Mouse (Mus musculus) frontal cortex, adult (tissue): ENCODE results near the gene Gpr179.
"Not testable (repeated sequence)": the region's sequence is repeated elsewhere in the genome, so short reads cannot be mapped to it uniquely, and the experiment has no call there.

Experiments used
- ATAC-seq: cut with Nextera tagmentation; 2 replicates; pipeline ENCODE4 v1.9.2; 2017; ENCODE audit warnings: mild to moderate bottlenecking, moderate library complexity, mixed read lengths; ENCODE audit not compliant: low TSS enrichment

The Gpr179 gene

DNA sequence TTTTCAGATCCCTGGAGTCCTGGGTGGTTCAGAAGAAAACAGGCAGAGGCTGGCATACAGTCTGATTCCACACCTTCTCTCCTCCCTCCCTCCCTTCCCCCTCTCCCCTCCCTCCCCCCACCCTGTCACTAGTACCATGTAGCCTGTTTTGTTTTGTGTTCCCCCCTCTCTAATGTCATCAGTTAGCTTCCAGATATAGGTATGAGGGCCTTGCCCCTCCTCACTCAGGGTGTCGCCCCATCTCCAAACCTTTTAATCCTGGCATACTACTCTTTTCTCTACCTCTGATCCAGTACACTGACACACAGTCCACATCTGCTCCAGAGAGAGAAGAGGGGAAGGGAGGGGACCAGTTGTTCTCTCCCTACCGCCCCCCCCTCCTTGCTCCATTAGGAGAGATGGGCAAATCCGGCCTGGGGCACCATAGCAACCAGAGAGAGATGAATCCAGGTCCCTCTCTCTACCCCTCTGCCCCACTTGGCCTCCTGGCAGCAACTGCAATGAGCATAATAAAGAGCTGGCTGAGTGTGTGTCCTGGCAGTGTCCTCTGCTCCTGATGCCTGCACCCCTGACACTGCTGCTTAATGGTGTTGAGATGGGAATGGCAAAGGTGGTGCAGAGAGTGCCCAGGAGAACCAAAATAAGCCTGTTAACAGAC, at the start of gene Gpr179:
Gene Gpr179, minus strand, starts transcription at position 51 of the 658 bp plus-strand sequence.
- no peak for ATAC-seq

DNA sequence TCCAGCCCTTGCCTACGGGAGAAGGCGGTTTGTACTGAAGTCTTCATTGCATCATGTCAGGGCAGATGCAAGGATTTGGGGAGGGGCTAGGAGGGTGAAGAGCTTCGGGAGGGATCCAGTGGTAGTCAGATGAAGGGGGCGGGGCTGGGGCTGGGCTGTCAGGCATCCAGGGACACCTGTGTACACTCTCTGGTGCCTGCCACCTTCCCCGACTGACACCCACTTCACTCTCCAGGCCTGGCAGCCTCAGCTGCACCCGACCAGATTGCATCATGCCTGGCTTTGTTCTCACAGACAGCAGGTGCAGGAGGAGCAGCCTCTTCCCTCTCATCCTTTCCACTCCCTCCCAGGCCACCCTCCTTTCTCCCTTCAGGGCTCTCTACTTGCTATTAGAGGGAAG, 49.2 kb upstream of the Gpr179 start:
- peak; percentile 69 for ATAC-seq

DNA sequence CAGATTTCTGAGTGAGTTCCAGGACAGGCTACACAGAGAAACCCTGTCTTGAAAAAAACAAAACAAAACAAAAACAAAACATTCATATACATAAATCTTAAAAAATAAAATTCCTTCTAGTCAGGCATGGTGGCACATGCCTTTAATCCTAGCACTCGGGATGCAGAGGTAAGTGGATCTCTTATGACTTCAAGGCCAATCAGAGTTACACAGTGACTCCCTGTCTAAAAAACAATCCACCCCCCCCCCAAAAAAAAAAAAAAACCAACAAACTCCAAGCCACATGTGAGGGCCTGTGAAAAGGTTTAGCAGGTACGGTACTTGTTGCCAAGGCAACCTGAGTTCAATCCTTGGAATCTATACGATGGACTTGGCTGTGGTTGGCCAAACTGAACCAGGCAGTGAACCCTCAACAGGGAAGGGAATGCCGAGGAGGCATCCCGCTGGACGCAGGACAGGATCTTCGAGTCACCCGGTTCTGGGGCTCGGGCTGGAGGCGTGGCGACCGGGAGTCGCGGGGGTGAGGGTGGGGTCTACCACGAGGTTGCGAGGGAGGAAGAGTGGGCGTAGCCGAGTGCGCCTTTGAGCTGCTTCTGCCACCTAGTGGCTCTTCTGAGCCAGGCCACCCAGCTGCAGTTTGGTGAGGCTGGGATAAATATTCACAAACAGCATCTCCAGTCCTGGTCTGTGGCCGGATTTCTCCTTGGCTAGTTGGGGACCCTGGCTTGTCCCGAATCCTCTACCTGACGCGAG, 48.3 kb upstream of the Gpr179 start:
- peak; percentile 17; the same call in 1 of the 2 replicates for ATAC-seq

DNA sequence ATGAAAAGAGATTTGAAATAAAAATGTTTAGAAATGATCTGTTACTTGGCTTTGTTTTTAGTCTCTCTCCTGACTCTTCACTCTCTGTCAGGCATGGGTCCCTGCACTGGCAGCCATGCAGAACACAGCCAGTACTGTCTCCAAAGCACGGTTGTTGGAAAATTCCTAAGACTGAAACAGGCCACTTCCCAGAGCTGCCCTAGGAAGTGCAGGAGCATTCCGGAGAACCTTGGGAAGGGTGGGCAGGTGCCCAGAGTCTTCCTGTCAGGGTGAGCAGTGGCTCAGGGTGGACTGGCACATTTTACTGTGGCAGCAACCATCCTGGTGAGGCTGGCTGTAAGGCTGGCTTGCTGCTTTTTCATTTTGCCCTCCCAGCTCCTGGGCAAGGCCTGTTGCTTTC, 46.6 kb upstream of the Gpr179 start:
- ATAC-seq: no peak

DNA sequence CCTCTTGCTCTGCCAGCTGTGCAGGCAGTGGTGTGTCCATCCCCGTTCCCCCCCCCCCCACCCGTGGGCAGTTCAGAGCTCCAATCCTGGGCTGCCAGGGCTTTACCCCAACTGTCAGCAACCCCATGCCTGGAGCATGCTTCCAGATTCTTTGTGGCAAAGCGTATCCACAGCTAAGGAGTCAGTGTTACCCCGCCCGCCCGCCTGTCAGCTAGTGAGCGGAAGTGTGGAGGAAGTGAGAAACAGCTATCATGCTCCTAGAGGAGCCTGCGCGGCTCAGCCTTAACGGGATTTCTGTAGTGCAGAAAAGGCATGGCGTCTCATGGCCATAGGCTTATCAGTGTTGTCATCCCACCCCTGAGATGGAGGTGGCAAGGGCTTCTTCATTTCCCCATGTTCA, 42.3 kb upstream of the Gpr179 start:
- ATAC-seq: peak; percentile 91

DNA sequence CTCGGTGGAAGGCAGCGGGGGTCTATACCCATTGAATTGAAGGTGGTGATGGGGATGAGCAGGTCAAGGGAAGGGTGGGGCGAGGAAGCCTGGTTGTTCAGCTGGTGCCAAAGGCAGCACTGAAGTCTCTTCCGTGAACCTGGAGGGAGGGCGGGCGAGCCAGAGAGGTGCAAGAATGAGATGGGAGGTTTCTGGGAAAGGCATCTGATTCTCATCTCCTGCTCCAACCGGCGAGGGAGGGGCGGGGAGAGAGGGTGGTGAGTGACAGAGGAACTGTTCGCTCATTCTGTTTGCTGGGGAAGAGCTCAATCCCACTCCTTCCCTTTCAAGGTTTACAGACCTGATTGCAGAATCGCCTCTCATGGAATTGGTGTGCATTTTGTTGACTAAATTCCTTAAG, 41.8 kb upstream of the Gpr179 start:
- peak; percentile 51; the same call in 1 of the 2 replicates for ATAC-seq

DNA sequence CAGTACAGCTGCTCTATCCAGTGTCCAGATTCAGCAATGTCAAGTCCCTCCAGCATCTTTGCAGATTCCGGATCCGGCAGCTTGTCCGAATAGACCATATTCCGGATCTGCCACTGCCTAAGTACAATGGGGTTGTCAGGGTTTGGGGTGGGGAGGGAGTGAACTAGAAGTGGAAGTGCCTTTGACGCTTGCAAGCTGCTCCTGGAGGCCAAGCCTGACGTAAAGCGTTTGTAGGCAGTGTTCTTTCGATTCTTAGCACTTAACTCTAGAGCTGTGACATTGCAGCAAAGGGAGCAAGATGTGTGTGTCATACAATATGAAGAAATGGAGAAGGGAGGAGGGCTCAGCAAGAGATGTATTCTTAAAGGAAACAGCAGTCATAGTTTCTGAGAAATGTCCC, 37.2 kb upstream of the Gpr179 start:
- ATAC-seq: peak; percentile 54; the same call in 1 of the 2 replicates

DNA sequence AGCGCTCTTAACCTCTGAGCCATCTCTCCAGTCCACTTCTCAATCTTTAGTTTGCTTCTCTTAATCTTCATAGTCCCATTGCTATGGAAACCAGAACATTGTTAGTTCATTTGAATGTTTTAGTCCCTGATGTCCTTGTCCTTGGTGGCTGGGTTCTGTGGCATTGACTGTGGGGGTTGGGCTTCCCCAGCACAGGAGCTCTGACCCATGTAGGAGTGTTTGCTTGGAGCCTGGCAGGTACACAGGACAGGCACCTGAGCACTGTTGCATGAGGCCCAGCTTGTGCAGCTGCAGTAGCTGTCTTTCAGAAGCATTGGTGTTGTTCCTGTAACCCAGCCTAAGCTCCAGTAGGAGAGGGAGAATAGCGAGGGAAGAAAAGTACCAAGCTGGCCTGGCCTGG, 35.9 kb upstream of the Gpr179 start:
- no peak for ATAC-seq

DNA sequence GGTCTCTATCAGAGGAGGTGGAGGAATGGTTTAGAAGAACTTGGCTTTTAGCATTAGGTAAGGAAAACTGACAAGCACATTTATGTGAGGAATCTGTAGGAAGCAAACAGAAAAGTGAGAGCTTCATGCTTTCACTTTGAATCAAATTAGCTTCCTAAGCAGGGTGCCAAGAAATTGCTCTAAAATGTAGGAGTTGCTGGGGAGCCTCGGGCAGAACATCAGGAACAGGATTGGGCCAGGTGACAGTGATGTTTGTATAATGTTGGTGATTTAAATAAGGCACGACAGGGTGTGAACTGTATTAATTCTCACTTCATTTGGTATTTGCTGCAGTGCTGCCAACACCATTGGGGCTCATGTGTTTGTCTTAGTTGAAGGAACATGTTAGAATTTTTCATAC, 31.9 kb upstream of the Gpr179 start:
- peak; percentile 83 for ATAC-seq

DNA sequence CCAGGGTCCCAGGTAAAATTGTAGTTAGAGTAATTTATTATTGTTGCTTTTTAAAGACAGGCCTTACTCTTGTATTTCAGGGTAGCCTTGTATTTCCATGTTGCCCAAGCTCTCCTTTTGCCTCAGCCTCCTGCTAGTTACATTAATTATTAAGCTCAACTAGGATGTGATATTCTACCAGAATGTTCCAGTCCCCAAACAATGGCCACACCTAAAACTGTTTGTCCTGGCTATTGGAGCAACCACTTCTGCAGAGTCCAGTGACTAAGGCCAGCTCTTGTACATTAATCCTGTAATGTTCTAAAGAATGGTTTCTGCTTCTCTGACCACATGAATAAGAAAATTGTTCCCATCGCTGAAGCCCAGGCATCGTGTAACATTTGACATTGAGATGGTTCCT, 31.1 kb upstream of the Gpr179 start:
- ATAC-seq: no peak

DNA sequence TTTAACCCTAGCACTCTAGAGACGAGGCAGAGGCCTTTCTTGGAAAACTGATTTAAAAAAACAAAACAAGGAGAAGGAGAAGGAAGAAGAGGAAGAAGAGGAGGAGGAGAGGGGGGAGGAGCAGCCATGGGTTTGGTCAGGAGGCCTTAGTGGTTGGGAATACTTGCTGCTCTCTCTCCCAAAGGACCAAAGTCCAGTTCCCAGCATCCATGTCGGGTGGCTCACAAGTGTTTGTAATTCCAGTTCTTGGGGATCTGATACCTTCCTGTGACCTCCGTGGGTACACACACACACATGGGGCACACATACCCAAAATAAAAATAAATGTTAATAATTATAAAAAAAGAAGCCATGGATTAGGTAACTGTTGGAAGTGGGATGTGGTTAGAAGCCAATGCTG, 28.2 kb upstream of the Gpr179 start:
- no peak for ATAC-seq

DNA sequence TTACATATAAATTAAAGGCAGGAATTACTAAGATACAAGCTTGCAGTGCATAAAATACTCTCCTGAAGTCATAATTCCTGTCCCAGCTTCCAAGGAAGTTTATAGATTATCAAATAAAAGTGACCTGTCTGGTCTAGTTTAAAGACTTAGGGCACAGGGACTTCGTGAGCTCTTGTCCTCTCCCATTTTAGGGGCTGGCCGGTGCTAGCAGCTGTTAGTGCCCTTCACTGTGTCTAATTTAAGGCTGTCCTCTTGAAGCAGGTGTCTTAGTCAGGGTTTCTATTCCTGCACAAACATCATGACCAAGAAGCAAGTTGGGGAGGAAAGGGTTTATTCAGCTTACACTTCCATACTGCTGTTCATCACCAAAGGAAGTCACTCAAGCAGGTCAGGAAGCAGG, 21.5 kb upstream of the Gpr179 start:
- ATAC-seq: no peak

DNA sequence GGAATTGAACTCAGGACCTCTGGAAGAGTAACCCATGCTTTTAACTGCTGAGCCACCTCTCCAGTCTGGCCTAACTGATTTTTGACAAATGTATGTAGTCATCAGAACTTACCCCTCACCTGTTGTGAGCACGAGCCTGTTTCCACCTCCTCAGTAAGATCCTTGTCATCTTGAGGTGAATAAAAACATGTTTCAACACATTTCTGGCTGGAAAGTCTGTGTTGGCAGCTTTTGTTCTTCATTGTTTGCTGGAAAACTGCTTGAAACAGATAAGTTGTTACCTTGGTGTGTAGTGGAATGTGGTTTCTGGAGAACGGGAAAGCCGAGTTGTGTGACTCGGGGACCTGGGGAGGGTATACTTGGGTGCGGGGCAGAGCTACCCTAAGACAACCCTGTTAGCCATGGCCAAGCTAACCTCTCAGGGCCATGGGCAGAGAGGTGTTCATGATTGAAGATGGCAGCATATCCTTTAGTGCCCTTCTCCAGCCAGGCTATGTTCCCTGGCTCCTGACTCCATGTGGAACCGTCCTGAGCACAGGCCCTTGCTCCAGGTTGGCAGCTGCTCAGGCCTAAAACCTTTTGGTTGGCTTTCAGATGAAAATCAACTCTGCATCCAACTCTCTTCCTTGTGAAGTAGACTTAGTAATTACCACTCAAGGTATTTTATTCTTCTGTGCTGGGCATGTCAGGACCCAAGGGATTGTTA, 20.4 kb upstream of the Gpr179 start:
- ATAC-seq: no peak

DNA sequence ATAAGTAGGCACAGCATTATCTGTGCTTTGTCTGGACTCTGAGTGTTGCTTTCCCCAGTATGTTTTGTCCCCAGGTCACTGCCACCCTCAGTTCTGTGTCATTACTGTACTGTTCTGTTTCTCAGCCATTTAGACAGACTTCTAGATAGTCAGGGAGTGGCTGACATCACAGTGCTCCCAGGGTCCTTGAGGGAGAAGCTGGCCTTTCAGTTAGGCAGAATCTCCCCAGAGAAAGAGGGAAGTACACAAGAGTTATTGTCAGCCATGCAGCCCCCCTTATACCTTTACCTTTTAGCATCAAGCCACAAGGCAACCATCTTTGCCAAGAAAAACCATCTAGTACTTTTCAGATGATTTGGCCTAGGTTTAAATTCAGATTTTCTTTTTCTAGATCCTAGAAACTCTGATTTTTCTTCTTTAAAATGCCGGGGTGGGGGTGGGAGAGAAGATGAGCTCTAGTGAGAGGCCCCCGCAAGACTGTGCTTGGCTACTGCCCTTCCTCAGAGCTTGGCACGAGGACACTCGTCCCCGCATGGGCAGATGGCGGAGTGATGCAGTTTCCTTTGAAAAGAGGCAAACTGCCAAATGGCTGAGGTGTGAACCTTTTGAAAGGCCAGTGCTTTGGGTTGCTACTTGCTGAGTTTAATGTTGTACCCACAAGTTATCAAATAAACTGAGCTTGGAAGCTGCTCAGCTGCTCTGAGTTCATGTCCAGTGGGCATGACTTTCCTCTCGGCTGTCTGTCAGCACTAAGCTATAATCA, 18.6 kb upstream of the Gpr179 start:
- ATAC-seq: peak; percentile 69; the same call in 1 of the 2 replicates

DNA sequence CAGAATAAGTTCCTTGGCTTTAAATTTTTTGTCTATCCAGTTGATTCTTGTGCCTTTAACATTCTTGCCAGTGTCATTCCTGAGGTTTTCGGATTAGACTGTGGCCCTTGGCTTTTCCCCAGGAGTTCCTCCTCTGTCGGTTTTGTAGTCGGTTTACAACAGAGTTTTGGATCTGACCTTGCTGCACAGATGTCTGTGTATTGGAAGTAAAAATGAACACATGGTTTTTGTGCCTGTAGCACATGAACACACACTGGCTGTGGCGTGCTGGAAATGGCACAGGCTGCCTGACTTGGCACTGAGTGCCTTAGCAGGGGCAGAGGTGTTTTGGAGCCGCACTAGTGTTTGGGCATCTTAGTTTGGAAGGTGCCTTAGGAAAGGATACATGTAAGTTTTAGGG, 16.6 kb upstream of the Gpr179 start:
- no peak for ATAC-seq

DNA sequence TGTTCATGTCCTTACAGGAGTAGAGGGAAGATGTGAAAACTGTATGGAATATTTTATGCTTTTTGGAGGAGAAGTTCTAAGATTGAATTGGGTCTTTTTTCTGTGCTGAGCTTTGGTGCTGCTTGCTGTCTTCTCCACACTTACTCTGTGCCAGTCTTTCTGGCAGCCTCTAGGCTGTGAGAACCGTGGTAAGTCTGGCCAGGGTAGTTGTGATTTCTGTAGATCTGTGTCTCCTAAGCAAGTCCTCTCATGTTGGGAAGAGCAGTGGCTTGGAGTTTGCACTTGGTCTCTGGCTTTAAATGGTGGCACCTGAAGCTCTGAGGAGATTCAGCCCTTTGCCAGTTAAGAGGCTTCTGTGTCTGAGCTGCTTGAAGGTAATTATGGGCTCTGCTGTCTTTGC, 13.7 kb upstream of the Gpr179 start:
- ATAC-seq: peak; percentile 36; the same call in 1 of the 2 replicates

DNA sequence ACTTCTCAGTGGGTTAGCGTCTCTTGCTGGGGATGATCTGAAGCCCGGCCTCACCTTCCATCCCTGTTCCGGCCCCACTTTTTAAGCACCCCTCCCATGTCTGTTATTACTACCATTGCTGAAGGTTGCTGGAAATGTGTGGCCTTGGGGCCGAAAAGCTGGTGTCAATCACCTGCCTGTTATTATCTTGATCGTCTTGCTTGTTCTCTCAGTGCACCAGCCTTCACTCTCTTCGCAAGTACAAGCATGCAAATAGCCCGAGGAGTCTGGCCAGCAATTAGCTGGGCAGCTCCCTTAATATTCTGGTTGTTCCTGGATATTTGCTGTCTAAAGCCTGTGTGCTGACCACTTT, 11.7 kb upstream of the Gpr179 start:
- no peak for ATAC-seq

DNA sequence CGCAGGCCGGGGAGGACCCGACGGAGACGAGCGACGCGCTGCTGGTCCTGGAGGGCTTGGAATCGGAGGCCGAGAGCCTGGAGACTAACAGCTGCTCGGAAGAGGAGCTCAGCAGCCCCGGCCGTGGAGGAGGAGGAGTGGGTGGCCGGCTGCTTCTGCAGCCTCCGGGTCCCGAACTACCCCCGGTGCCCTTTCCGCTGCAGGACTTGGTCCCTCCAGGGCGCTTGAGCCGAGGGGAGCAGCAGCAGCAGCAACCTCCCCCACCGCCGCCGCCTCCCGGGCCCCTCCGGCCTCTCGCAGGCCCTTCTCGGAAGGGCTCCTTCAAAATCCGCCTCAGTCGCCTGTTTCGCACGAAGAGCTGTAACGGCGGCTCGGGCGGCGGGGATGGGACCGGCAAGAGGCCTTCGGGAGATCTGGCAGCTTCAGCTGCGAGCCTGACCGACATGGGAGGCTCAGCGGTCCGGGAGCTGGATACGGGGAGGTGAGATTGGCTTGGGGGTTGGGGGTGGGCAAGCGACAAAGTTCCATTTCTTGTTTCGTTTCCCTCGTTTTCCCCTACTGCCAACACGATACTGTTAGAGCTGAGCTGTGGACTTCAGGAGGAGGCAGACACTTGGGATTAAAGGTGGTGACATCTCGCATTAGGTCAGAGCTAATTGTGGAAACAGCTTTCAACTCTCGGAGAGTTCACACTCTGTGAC, 11.2 kb upstream of the Gpr179 start:
- ATAC-seq: peak; percentile 13; the same call in 1 of the 2 replicates

DNA sequence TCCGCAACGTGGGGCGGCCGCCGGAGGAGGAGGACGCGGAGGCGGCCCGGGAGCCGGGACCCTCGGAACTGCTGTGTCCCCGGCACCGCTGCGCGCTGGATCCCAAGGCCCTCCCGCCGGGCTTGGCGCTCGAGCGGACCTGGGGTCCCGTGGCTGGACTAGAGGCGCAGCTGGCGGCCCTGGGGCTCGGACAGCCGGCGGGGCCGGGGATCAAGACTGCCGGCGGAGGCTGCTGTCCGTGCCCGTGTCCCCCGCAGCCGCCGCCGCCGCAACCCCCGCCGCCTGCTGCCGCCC, 10.7 kb upstream of the Gpr179 start:
- no peak for ATAC-seq

DNA sequence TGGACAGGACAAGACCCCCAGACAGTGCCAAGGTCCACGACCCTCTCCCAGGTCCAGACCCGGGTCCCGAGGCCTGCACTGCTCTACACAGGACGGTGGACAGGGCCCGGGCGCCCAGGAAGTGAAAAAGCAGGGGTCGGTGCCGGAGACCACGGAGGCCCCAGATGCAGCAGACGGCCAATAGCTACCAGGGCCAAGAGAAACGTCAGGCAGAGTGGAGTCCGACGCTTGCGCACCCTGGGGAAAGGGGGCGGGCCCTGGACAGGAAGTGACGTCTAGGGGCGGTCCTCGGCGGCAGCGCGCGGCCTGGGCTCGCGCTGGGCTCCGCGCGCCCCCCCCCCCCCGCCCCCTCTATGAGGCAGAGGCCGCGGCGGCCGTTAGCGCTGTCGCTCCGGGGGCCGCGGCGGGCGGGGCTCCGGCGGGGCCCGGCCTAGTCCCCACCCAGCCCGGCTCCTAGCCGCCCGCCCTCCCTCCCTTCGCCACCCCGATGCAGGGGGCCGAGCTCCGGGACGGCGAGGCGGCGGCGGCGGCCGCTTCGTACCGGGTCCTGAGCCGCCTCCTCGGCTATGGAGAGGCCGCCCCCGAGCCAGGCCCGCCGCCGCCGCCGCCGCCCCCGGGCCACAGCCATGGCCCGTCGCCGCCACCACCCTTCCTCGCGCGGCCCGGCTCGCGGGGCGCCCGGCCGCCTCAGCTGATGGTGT, 10.2 kb upstream of the Gpr179 start, which contains the start of gene Socs7:
Gene Socs7, plus strand, starts transcription at position 604 of the 701 bp plus-strand sequence.
- ATAC-seq: peak; percentile 93

DNA sequence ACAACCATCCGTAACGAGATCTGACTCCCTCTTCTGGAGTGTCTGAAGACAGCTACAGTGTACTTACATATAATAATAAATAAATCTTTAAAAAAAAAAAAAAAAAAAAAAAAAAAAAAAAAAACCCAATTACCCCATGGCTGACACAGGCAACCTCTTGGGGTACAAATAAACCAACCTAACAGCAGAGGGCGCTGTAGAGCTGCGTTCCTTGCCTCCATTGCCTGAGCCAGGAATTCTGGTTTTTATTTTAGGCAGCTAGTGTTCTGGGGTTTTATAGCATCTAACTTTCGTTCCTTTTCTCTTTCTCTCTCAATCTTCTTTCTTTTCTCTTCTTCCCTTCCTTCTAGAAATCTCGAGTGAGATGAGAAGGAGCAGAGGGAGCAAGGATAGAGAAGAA, 5.8 kb upstream of the Gpr179 start:
- not testable (repeated sequence) for ATAC-seq
